Mouse (Mus musculus) kidney, embryonic 15.5 days (tissue): ENCODE measurements around the gene Sapcd2. TPM values are rescaled to one million over a fixed set of nuclear protein-coding genes. Genes with fewer than 3 reads are reported as not detected.

ENCODE experiments used
- ATAC-seq: fragments of 200-750 bp; cut with Nextera tagmentation; replicated peaks from 2 replicates; pipeline ENCODE4 v1.8.0; 2017; ENCODE audit warnings: moderate TSS enrichment; ENCODE audit not compliant: low FRiP score
- H3K27ac ChIP-seq: fragments of 300-500 bp; sonication (generic); 2 replicates; pipeline ENCODE4 v1.5.1; 2015; ENCODE audit warnings: mild to moderate bottlenecking, inconsistent platforms
- H3K27me3 ChIP-seq: fragments of 300-500 bp; sonication (generic); 2 replicates; pipeline ENCODE4 v1.6.1; 2015; ENCODE audit warnings: inconsistent platforms
- H3K36me3 ChIP-seq: fragments of 300-500 bp; sonication (generic); 2 replicates; pipeline ENCODE4 v1.6.1; 2015; ENCODE audit warnings: inconsistent platforms
- H3K4me1 ChIP-seq: fragments of 300-500 bp; sonication (generic); 2 replicates; pipeline ENCODE4 v1.6.1; 2015; ENCODE audit warnings: inconsistent platforms
- H3K4me2 ChIP-seq: fragments of 300-500 bp; sonication (generic); 2 replicates; pipeline ENCODE4 v1.6.1; 2015; ENCODE audit warnings: moderate library complexity, mild to moderate bottlenecking, inconsistent platforms
- H3K4me3 ChIP-seq: fragments of 300-500 bp; sonication (generic); replicated peaks from 2 replicates; pipeline ENCODE4 v1.5.1; 2015; ENCODE audit warnings: mild to moderate bottlenecking, inconsistent platforms
- H3K9ac ChIP-seq: fragments of 300-500 bp; sonication (generic); 2 replicates; pipeline ENCODE4 v1.6.1; 2015; ENCODE audit warnings: mild to moderate bottlenecking, inconsistent platforms
- H3K9me3 ChIP-seq: fragments of 300-500 bp; sonication (generic); replicated peaks from 2 replicates; pipeline ENCODE4 v1.6.1; 2016; ENCODE audit warnings: inconsistent platforms
- WGBS: fragments of 180-500 bp; shearing (Covaris S2); methylation state at CpG from one replicate; pipeline ENCODE4 v1.1.7; 2015; ENCODE audit warnings: mixed read lengths; 5-methylcytosine and 5-hydroxymethylcytosine counted together
- polyA plus RNA-seq: library from polyadenylated mRNA; unstranded; fragments of >200 nt; fragmentation: Nextera tagmentation; extraction: Ambion mirVana; gene quantifications from 2 replicates; pipeline ENCODE4 v1.2.1, GENCODE M21; 2015

Gene Sapcd2
- 40.4 and 42.7 TPM in 2 replicates for polyA plus RNA-seq

DNA sequence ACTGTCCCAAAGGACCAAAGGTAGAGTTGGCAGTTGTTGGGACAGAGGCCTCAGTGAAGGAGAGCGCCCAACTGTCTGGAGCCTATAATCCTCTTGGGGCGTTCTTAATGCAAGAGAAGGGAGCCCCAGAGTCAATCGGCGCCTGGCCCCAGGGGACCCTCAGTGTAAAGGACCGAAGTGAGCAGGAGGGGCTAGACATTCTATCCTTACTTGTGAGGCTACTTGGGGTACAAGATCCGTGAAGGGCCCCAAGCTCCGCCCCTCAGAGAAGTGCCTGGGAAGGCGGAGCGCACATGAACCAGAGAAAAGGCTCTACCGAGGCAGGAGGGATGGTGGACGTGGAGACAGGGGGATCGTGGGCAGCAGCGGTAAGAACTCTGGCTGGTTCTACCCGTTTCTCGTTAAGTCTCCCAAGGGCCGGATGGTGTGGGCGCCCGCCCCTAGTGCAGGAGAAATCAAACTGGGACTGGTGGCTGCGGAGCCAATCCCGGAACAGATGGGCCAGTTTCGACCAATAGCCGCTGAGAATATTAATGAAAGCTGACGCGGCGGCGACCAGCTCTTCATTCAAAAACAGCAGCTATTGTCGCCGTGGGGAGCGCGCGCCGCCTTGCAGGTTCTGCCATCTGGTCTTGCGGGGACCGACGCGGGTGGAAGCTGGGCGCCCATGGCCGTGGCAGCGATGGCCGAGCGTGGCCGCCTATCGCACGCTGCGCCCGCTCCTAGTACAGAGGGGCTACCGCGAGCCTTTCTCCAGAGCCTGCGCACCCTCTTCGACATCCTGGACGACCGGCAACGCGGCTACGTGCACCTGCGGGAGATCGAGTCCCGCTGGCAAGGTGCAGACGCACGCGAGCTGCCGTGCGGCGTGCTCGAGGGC, at the start of gene Sapcd2:
TSS of gene Sapcd2 (plus strand) at position 558 of the 880 bp plus-strand sequence.
- 1% methylated on average over 65 of the region's 65 CpGs for WGBS
- H3K9ac ChIP-seq, result peak within 1 kb of the TSS; percentile 65
- H3K27me3 ChIP-seq, result peaks cover 8% of the 10 kb centered on the region; the same call in 1 of the 2 replicates
- H3K4me3 ChIP-seq, result peak within 1 kb of the TSS; percentile 73
- H3K27ac ChIP-seq, result peak within 1 kb of the TSS; percentile 89
- peaks cover 27% of the 10 kb centered on the region for H3K4me1 ChIP-seq
- H3K36me3 ChIP-seq, result peaks cover 21% of the 10 kb centered on the region
- ATAC-seq, result peak; percentile 93
- H3K4me2 ChIP-seq, result peak within 1 kb of the TSS; percentile 97
- no peaks in the 10 kb centered on the region for H3K9me3 ChIP-seq

- WGBS, result 81% methylated on average over 2 of the region's 2 CpGs
- no peak for ATAC-seq
These were observed 46.1 kb upstream of the Sapcd2 start for GRCm38 (mm10) chr2:25326036-25326435.

DNA sequence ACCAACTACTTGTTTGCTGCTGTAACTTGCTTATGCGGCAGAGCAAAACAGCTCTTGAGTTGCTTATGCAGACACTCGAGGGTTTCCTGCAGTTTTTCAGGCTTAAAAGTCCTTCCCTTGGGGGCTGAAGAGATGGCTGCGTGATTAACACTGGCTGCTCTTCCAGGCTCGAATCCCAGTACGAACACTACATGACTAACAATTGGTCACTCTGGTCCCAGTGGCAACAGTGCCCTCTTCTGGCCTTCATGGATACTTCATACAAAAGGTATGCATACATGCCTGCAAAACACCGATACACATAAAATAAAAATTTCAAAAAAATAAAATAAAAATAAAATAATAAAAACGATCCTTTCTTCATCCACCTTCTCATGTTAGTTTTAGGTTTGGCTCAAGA, 43.7 kb upstream of the Sapcd2 start:
- Histone ChIP-seq H3K9ac (no peak overlapping the region), H3K27me3 (no peaks in the 10 kb centered on the region), H3K4me3 (no peak overlapping the region), H3K36me3 (no peaks in the 10 kb centered on the region), H3K9me3 (no peaks in the 10 kb centered on the region), H3K27ac (no peak overlapping the region), H3K4me2 (no peak overlapping the region), H3K4me1 (peaks cover 13% of the 10 kb centered on the region)
- WGBS, result 42% methylated on average over 7 of the region's 7 CpGs
- no peak for ATAC-seq

More at GRCm38 (mm10) chr2:25326036-25326435, 46.1 kb upstream of the Sapcd2 start:
- Histone ChIP-seq H3K36me3 (no peaks in the 10 kb centered on the region), H3K27me3 (peaks cover 13% of the 10 kb centered on the region), H3K4me2 (no peak overlapping the region), H3K27ac (no peak overlapping the region), H3K4me1 (peaks cover under 1% of the 10 kb centered on the region; the same call in 1 of the 2 replicates), H3K9me3 (no peaks in the 10 kb centered on the region), H3K9ac (no peak overlapping the region), H3K4me3 (no peak overlapping the region)

DNA sequence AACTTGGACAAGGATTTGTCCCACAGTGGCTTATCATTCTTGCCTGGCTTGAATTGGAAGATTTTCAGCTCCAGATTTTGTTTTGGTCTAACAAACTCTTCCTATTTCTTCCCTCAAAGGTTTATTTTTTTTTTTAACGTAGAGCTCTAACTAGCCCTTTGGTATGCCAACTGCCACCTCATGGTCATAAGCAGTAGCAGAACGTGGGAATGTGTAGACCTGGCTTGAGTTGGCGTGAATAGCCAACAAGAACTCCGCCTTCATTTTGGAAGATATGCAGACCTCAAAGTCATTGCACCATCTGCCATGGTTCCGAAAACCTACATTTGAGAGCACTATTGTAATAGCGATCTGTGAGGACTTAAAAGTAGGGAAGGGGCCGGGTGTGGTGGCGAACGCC, 40.7 kb upstream of the Sapcd2 start:
- Histone ChIP-seq H3K27ac (no peak overlapping the region), H3K36me3 (peaks cover 28% of the 10 kb centered on the region), H3K9me3 (no peaks in the 10 kb centered on the region), H3K9ac (peak overlapping the region; percentile 87), H3K4me2 (peak overlapping the region; percentile 94), H3K4me1 (peaks cover 24% of the 10 kb centered on the region), H3K4me3 (peak overlapping the region; percentile 74), H3K27me3 (no peaks in the 10 kb centered on the region)
- no peak for ATAC-seq
- WGBS, result 63% methylated on average over 9 of the region's 9 CpGs

DNA sequence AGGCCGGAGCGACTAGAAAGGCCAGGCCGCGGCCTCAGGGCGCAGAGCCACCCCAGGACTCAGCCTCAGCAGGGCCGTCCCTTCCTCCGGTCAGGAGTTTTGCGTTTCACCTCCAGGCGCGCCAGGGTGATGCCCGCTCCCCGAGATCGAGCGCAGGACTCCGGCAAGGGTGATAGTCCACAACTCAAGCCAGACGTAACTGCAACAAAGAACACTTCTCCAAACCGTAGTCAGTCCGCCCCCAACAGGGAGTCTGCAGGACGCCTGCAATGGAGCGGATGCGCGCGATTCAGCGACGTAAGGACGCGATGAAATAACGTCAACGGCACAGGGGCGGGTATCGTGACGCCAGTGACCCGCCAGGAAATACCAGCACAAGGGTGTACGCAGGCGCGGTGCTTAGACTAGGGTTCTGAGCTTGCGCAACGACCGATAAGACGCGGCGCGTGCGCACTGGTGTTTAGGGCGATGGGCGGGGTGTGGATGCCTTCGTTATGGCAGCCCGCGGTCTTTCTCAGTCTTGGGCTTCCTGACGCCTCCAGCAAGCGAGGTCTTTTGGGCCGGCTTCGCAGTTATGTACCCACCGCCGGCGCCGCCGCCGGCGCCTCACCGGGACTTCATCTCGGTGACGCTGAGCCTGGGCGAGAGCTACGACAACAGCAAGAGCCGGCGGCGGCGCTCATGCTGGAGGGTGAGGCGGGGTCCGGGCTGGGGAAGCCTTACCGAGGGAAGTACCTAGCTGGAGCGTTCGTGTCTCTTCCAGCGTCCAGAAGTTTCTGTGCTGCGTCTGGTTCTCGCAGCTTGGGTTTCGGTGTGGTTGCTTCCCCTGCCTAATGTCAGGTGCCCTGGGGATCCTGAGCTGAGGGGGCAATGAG, 39.6 kb upstream of the Sapcd2 start, which contains the start of gene Man1b1:
TSS of gene Man1b1 (plus strand) at position 53 of the 875 bp plus-strand sequence.
- Histone ChIP-seq H3K4me3 (peak within 1 kb of the TSS; percentile 74), H3K36me3 (peaks cover 38% of the 10 kb centered on the region), H3K4me2 (peak within 1 kb of the TSS; percentile 94), H3K9me3 (no peaks in the 10 kb centered on the region), H3K4me1 (peaks cover 24% of the 10 kb centered on the region), H3K9ac (peak within 1 kb of the TSS; percentile 94), H3K27ac (peak within 1 kb of the TSS; percentile 87), H3K27me3 (no peaks in the 10 kb centered on the region)
- ATAC-seq, result peak; percentile 98
- under 1% methylated on average over 78 of the region's 78 CpGs for WGBS

GRCm38 (mm10) chr2:25333569-25333968, 38.6 kb upstream of the Sapcd2 start:
- ATAC-seq, result no peak
- WGBS, result 87% methylated on average over 2 of the region's 2 CpGs
- Histone ChIP-seq H3K4me1 (peaks cover 24% of the 10 kb centered on the region), H3K27ac (no peak overlapping the region), H3K9ac (peak overlapping the region; percentile 94), H3K27me3 (no peaks in the 10 kb centered on the region), H3K4me2 (peak overlapping the region; percentile 94), H3K36me3 (peaks cover 49% of the 10 kb centered on the region), H3K4me3 (peak overlapping the region; percentile 74), H3K9me3 (no peaks in the 10 kb centered on the region)

DNA sequence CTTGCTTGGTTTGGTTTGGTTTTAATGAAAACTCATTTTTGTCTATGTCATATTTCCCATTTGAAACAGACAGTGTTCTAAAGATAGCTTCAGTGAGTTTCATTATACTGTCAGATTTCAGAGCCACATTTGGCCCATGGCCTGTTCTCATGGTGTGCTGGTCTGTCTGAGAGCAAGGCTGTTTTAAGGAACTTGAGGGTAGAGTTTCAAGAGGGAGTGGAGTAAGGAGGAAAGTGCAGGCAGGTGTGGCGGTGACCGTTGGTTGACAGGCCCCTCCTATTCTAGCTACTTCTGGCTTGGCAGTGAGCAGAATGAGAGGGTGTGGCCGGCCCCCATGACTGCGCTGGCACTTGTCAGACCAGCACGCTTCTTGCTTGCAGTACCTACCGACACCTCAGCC, 33.8 kb upstream of the Sapcd2 start:
- Histone ChIP-seq H3K27ac (no peak overlapping the region), H3K27me3 (no peaks in the 10 kb centered on the region), H3K9ac (no peak overlapping the region), H3K9me3 (no peaks in the 10 kb centered on the region), H3K36me3 (peaks cover 90% of the 10 kb centered on the region), H3K4me2 (no peak overlapping the region), H3K4me1 (peaks cover 13% of the 10 kb centered on the region), H3K4me3 (no peak overlapping the region)
- ATAC-seq, result no peak
- WGBS, result 94% methylated on average over 6 of the region's 6 CpGs

DNA sequence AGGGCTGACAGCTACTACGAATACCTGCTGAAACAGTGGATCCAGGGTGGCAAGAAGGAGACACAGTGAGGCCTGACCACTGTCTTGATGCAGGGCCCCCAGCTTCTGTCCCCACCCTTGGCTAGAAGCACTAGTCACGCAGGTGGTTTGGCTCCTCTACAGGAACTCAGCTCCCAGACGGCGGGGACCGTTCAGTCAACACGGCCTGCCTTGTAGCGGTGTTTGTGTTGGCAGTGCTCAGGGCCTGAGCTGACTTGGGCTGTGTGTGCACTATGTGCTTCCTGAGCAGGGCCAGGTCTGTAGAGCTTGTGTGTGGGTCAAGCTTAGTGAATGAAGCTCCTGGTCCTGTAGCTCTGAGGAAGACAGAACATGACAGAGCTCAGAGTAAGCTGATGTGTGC, 24.0 kb upstream of the Sapcd2 start:
- 88% methylated on average over 7 of the region's 7 CpGs for WGBS
- Histone ChIP-seq H3K9me3 (no peaks in the 10 kb centered on the region), H3K9ac (no peak overlapping the region)

GRCm38 (mm10) chr2:25349499-25349898, 22.6 kb upstream of the Sapcd2 start:
- Histone ChIP-seq H3K4me2 (no peak overlapping the region), H3K4me1 (no peaks in the 10 kb centered on the region), H3K36me3 (peaks cover 87% of the 10 kb centered on the region), H3K4me3 (no peak overlapping the region), H3K9ac (no peak overlapping the region), H3K9me3 (no peaks in the 10 kb centered on the region), H3K27ac (no peak overlapping the region), H3K27me3 (no peaks in the 10 kb centered on the region)
- no peak for ATAC-seq
- WGBS, result 94% methylated on average over 4 of the region's 4 CpGs

More for the DNA sequence above, 24.0 kb upstream of the Sapcd2 start:
- Histone ChIP-seq H3K4me2 (no peak overlapping the region), H3K4me3 (no peak overlapping the region), H3K36me3 (peaks cover 98% of the 10 kb centered on the region), H3K27me3 (no peaks in the 10 kb centered on the region), H3K27ac (no peak overlapping the region), H3K4me1 (no peaks in the 10 kb centered on the region)
- ATAC-seq, result no peak

- WGBS, result 92% methylated on average over 3 of the region's 3 CpGs
- H3K4me3 ChIP-seq, result no peak overlapping the region
- no peaks in the 10 kb centered on the region for H3K27me3 ChIP-seq
- peaks cover 10% of the 10 kb centered on the region for H3K4me1 ChIP-seq
- ATAC-seq, result no peak
- no peaks in the 10 kb centered on the region for H3K9me3 ChIP-seq
- H3K4me2 ChIP-seq, result no peak overlapping the region
- H3K27ac ChIP-seq, result no peak overlapping the region
- H3K36me3 ChIP-seq, result peaks cover 75% of the 10 kb centered on the region
- H3K9ac ChIP-seq, result no peak overlapping the region
These were observed 21.4 kb upstream of the Sapcd2 start for GRCm38 (mm10) chr2:25350701-25351100.

DNA sequence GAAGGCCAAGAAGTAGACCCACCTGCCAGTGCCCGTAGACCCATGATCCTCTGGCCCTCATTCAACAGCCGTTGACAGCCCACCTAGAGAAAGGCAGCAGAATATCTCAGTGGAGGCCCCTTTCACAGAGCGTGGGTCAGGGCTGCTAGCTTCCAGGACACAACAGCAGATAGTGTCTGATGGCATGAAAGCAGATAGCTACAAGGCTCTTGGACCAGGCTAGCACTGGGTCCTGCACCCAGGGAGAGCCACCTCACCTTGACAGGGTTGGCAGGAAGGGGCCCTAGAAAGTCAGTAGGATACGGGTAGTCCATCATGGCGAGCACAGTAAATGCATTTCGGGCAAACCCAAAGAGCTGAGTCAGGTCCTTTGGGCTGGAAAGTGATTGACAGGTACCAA, 17.9 kb upstream of the Sapcd2 start:
- H3K4me2 ChIP-seq, result no peak overlapping the region
- no peak for ATAC-seq
- H3K4me3 ChIP-seq, result no peak overlapping the region
- H3K4me1 ChIP-seq, result peaks cover 23% of the 10 kb centered on the region
- WGBS, result 89% methylated on average over 6 of the region's 6 CpGs
- peaks cover 42% of the 10 kb centered on the region for H3K36me3 ChIP-seq
- no peaks in the 10 kb centered on the region for H3K9me3 ChIP-seq
- H3K27me3 ChIP-seq, result no peaks in the 10 kb centered on the region
- H3K9ac ChIP-seq, result no peak overlapping the region
- no peak overlapping the region for H3K27ac ChIP-seq
